Mouse (Mus musculus) CH12.LX (cell line): ENCODE results near the gene Sec24d. TPM values are rescaled to one million over a fixed set of nuclear protein-coding genes. Genes with fewer than 3 reads are reported as not detected.
A peak's percentile ranks its signal among the peaks of the same experiment; 100 is the strongest.

Experiments
- DNase-seq: peaks from one replicate; pipeline ENCODE4 v3.0.0-alpha.2; 2013; ENCODE audit errors: extremely low read depth
- H3K27ac ChIP-seq: 2 replicates; pipeline ENCODE4 v1.5.1; 2012; ENCODE audit warnings: low read depth, mild to moderate bottlenecking, control low read depth, moderate library complexity; ENCODE audit not compliant: insufficient read depth
- H3K27me3 ChIP-seq: replicated peaks from 2 replicates; pipeline ENCODE3; 2012; ENCODE audit warnings: inconsistent platforms
- H3K36me3 ChIP-seq, 2 experiments: replicated peaks in 1 of 2; 2 replicates each; pipeline versions ENCODE3 to v1.6.1; 2012; ENCODE audit warnings: inconsistent platforms in 1 of 2, low read length in 1 of 2, mild to moderate bottlenecking in 1 of 2, mixed read lengths in 1 of 2, moderate library complexity in 1 of 2; ENCODE audit not compliant: control insufficient read depth in 1 of 2, insufficient read depth in 1 of 2
- H3K4me1 ChIP-seq, 2 experiments: 2 replicates each; pipeline ENCODE4 v1.6.1; 2012; ENCODE audit warnings: inconsistent platforms in 1 of 2, moderate library complexity in 1 of 2; ENCODE audit not compliant: insufficient read depth in 2 of 2, control insufficient read depth in 1 of 2
- H3K4me2 ChIP-seq: 2 replicates; pipeline ENCODE4 v1.6.1; 2012; ENCODE audit warnings: low read depth, mild to moderate bottlenecking, control low read depth; ENCODE audit not compliant: poor library complexity, insufficient read depth, severe bottlenecking
- H3K4me3 ChIP-seq, 3 experiments: fragments of 150-350 bp in 1 of 3; sonication (generic) in 1 of 3; replicated peaks in 1 of 3; 2 replicates each; pipeline versions ENCODE3 to v1.5.1; 2011 to 2012; ENCODE audit warnings: low read depth in 2 of 3, low read length in 2 of 3, mild to moderate bottlenecking in 2 of 3, moderate library complexity in 2 of 3, control low read depth in 1 of 3, improper control_type of control experiment in 1 of 3, inconsistent platforms in 1 of 3, mixed read lengths in 1 of 3; ENCODE audit not compliant: poor library complexity in 1 of 3
- H3K79me2 ChIP-seq: replicated peaks from 2 replicates; pipeline ENCODE4 v1.6.1; 2012; ENCODE audit warnings: mild to moderate bottlenecking, moderate library complexity; ENCODE audit not compliant: control insufficient read depth, poor library complexity, insufficient read depth, severe bottlenecking; ENCODE audit errors: extremely low read depth
- H3K9ac ChIP-seq: 2 replicates; pipeline ENCODE4 v1.6.1; 2012; ENCODE audit warnings: low read depth, mild to moderate bottlenecking, control low read depth, moderate library complexity; ENCODE audit not compliant: insufficient read depth
- H3K9me3 ChIP-seq: replicated peaks from 2 replicates; pipeline ENCODE3; 2012; ENCODE audit warnings: low read length, inconsistent platforms, mixed read lengths
- BHLHE40 ChIP-seq: IDR thresholded peaks from 2 replicates; pipeline ENCODE4 v1.6.1; 2011; ENCODE audit warnings: mild to moderate bottlenecking, low read depth, low read length, improper control_type of control experiment
- CHD1 ChIP-seq: IDR thresholded peaks from 2 replicates; pipeline ENCODE4 v1.6.1; 2012; ENCODE audit warnings: low read depth, low read length, improper control_type of control experiment, inconsistent platforms
- CHD2 ChIP-seq: IDR thresholded peaks from 2 replicates; pipeline ENCODE4 v1.6.1; 2011; ENCODE audit warnings: low read length, improper control_type of control experiment
- CTCF ChIP-seq, 2 experiments: IDR thresholded peaks in 1 of 2; conservative IDR thresholded peaks in 1 of 2; 2 replicates each; pipeline ENCODE4 v1.5.1; 2011 to 2012; ENCODE audit warnings: low read depth in 2 of 2, low read length in 2 of 2, improper control_type of control experiment in 1 of 2, inconsistent platforms in 1 of 2, mild to moderate bottlenecking in 1 of 2, moderate library complexity in 1 of 2
- E2F4 ChIP-seq: IDR thresholded peaks from 2 replicates; pipeline ENCODE4 v1.6.1; 2011; ENCODE audit warnings: low read depth, low read length, improper control_type of control experiment; ENCODE audit not compliant: insufficient replicate concordance
- ELF1 ChIP-seq: IDR thresholded peaks from 2 replicates; pipeline ENCODE4 v1.6.1; 2014; ENCODE audit warnings: low read depth, mild to moderate bottlenecking, inconsistent platforms, low read length, improper control_type of control experiment
- EP300 ChIP-seq: IDR thresholded peaks from 2 replicates; pipeline ENCODE4 v1.6.1; 2011; ENCODE audit warnings: low read length, improper control_type of control experiment
- HCFC1 ChIP-seq: IDR thresholded peaks from 2 replicates; pipeline ENCODE4 v1.6.1; 2012; ENCODE audit warnings: low read depth, mild to moderate bottlenecking, inconsistent platforms, low read length, improper control_type of control experiment
- IRF4 ChIP-seq: IDR thresholded peaks from 2 replicates; pipeline ENCODE4 v1.6.1; 2014; ENCODE audit warnings: low read depth, mild to moderate bottlenecking, inconsistent platforms, low read length, improper control_type of control experiment
- JUND ChIP-seq: conservative IDR thresholded peaks from 2 replicates; pipeline ENCODE4 v1.6.1; 2011; ENCODE audit warnings: low read depth, low read length, improper control_type of control experiment
- KAT2A ChIP-seq: IDR thresholded peaks from 2 replicates; pipeline ENCODE4 v1.6.1; 2012; ENCODE audit warnings: low read length, improper control_type of control experiment, inconsistent platforms; ENCODE audit not compliant: insufficient replicate concordance
- MAFK ChIP-seq: IDR thresholded peaks from 2 replicates; pipeline ENCODE4 v1.6.1; 2011; ENCODE audit warnings: low read length, improper control_type of control experiment; ENCODE audit not compliant: insufficient replicate concordance
- MAX ChIP-seq: IDR thresholded peaks from 2 replicates; pipeline ENCODE4 v1.6.1; 2011; ENCODE audit warnings: low read length, improper control_type of control experiment
- MAZ ChIP-seq: IDR thresholded peaks from 2 replicates; pipeline ENCODE4 v1.6.1; 2012; ENCODE audit warnings: low read depth, mild to moderate bottlenecking, inconsistent platforms, low read length, improper control_type of control experiment, moderate library complexity
- MEF2A ChIP-seq: IDR thresholded peaks from 2 replicates; pipeline ENCODE4 v1.6.1; 2014; ENCODE audit warnings: low read depth, mild to moderate bottlenecking, inconsistent platforms, low read length, improper control_type of control experiment, borderline replicate concordance
- MXI1 ChIP-seq: IDR thresholded peaks from 2 replicates; pipeline ENCODE4 v1.6.1; 2011; ENCODE audit warnings: mild to moderate bottlenecking, low read depth, low read length, improper control_type of control experiment
- MYC ChIP-seq: IDR thresholded peaks from 2 replicates; pipeline ENCODE4 v1.6.1; 2011; ENCODE audit warnings: low read depth, mild to moderate bottlenecking, improper control_type of control experiment, low read length
- NELFE ChIP-seq: IDR thresholded peaks from 2 replicates; pipeline ENCODE4 v1.6.1; 2011; ENCODE audit warnings: low read depth, low read length, improper control_type of control experiment
- NRF1 ChIP-seq: IDR thresholded peaks from 2 replicates; pipeline ENCODE4 v1.6.1; 2014; ENCODE audit warnings: low read depth, mild to moderate bottlenecking, inconsistent platforms, low read length, improper control_type of control experiment, moderate library complexity
- PAX5 ChIP-seq: IDR thresholded peaks from 2 replicates; pipeline ENCODE4 v1.6.1; 2012; ENCODE audit warnings: low read length, inconsistent platforms, mixed read lengths
- POLR2A ChIP-seq: IDR thresholded peaks from 2 replicates; pipeline ENCODE4 v1.6.1; 2011; ENCODE audit warnings: low read depth, mild to moderate bottlenecking, improper control_type of control experiment, low read length
- POLR2AphosphoS2 ChIP-seq: IDR thresholded peaks from 2 replicates; pipeline ENCODE4 v1.6.1; 2011; ENCODE audit warnings: low read depth, low read length, improper control_type of control experiment
- RAD21 ChIP-seq: IDR thresholded peaks from 2 replicates; pipeline ENCODE4 v1.6.1; 2011; ENCODE audit warnings: low read depth, mild to moderate bottlenecking, low read length, improper control_type of control experiment, moderate library complexity
- SIN3A ChIP-seq: IDR thresholded peaks from 2 replicates; pipeline ENCODE4 v1.6.1; 2012; ENCODE audit warnings: low read length, improper control_type of control experiment, inconsistent platforms
- SMC3 ChIP-seq: IDR thresholded peaks from 2 replicates; pipeline ENCODE4 v1.6.1; 2011; ENCODE audit warnings: low read depth, low read length, improper control_type of control experiment
- TBP ChIP-seq: conservative IDR thresholded peaks from 2 replicates; pipeline ENCODE4 v1.6.1; 2011; ENCODE audit warnings: low read depth, low read length, improper control_type of control experiment
- TCF12 ChIP-seq: IDR thresholded peaks from 2 replicates; pipeline ENCODE4 v1.6.1; 2014; ENCODE audit warnings: low read depth, mild to moderate bottlenecking, inconsistent platforms, low read length, improper control_type of control experiment
- UBTF ChIP-seq: IDR thresholded peaks from 2 replicates; pipeline ENCODE4 v1.6.1; 2012; ENCODE audit warnings: low read depth, mild to moderate bottlenecking, inconsistent platforms, low read length, improper control_type of control experiment, moderate library complexity
- USF1 ChIP-seq: IDR thresholded peaks from 2 replicates; pipeline ENCODE4 v1.6.1; 2014; ENCODE audit warnings: low read depth, mild to moderate bottlenecking, inconsistent platforms, low read length, improper control_type of control experiment
- USF2 ChIP-seq: conservative IDR thresholded peaks from 2 replicates; pipeline ENCODE4 v1.6.1; 2011; ENCODE audit warnings: low read depth, low read length, improper control_type of control experiment
- ZC3H11A ChIP-seq: IDR thresholded peaks from 2 replicates; pipeline ENCODE4 v1.6.1; 2012; ENCODE audit warnings: low read depth, mild to moderate bottlenecking, inconsistent platforms, low read length, improper control_type of control experiment
- ZKSCAN1 ChIP-seq: IDR thresholded peaks from 2 replicates; pipeline ENCODE4 v1.6.1; 2012; ENCODE audit warnings: low read depth, inconsistent platforms, low read length, improper control_type of control experiment, borderline replicate concordance
- ZMIZ1 ChIP-seq: IDR thresholded peaks from 2 replicates; pipeline ENCODE4 v1.6.1; 2012; ENCODE audit warnings: low read depth, mild to moderate bottlenecking, inconsistent platforms, low read length, improper control_type of control experiment
- dilution Hi-C: fragments of 300-500 bp; cut with MboI; formaldehyde crosslinking; loops from 2 replicates; pipeline ENCODE4 v1.14.3; 2020; ENCODE audit warnings: low sequenced_read_pairs; ENCODE audit not compliant: extremely low pct_unique_long_range_greater_than_20kb, extremely low pct_ligation_motif_present
- in situ Hi-C: fragments of 300-500 bp; cut with MboI; formaldehyde crosslinking; loops from 3 replicates; pipeline ENCODE4 v1.14.3; 2019; ENCODE audit warnings: low sequenced_read_pairs, low pct_ligation_motif_present, low pct_unique_long_range_greater_than_20kb, mixed read lengths
- polyA plus RNA-seq: library from polyadenylated mRNA; unstranded; fragments of >175 nt; gene quantifications from 2 replicates; pipeline ENCODE4 v1.2.1, GENCODE M21; 2012; ENCODE audit warnings: low read depth; ENCODE audit not compliant: insufficient read length
- total RNA-seq, 2 experiments: library from RNA; depleted of rRNA; stranded (reverse); fragments of 300-350 nt in 1 of 2; fragments of >200 nt in 1 of 2; gene quantifications; 2 replicates each; pipeline ENCODE4 v1.2.3; 2012 to 2014

The Sec24d gene
- total and polyA plus RNA-seq, 3 experiments: 33.1 to 51.4 (median 45.8) TPM

DNA sequence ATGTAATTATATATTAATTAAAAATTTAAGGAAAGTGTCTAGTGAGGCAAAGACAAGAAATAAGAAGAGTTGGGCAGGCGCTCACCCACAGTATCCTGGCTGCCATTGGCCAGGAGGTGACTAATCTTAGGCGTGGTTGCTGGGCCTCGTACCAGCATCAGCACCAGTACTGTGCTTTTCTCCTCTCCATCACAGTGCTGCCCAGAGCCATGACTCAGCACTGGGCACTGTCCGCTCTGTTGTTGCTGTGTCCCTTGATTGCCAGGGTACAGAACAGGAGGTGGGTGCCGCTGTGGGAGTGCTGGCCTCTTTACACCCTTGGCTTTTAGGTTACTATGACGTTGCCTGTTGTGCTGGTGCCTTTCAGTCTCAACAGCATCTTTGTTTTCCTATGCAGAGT, 54.4 kb downstream of the Sec24d start:
- in situ Hi-C loops (loop anchor here (5.0 to 10.0 kb wide), 2 partner anchors 87 to 149 kb away; partner anchors contain the start of gene Synpo2), dilution Hi-C loops (no loop called here)
- H3K4me1 ChIP-seq: peaks cover 3 to 19% of the 10 kb centered on the region in 2 experiments; a peak in 3 of 4 replicates
- DNase-seq: no peak
- no peak overlapping the region for H3K4me3 ChIP-seq
- no peaks in the 10 kb centered on the region; the same call in 1 of the 2 replicates for H3K79me2 ChIP-seq
- no peak overlapping the region for H3K9ac ChIP-seq
- no peaks in the 10 kb centered on the region for H3K27me3 ChIP-seq
- no peak for TF ChIP-seq MEF2A
- no peak for TF ChIP-seq TCF12
- no peak for TF ChIP-seq RAD21
- TF ChIP-seq ZMIZ1: no peak
- TF ChIP-seq TBP: no peak
- no peak for TF ChIP-seq CHD1
- TF ChIP-seq ZKSCAN1: no peak
- no peak for TF ChIP-seq E2F4
- no peak for TF ChIP-seq ELF1
- no peak overlapping the region for H3K4me2 ChIP-seq
- H3K9me3 ChIP-seq: no peaks in the 10 kb centered on the region
- no peak overlapping the region for H3K27ac ChIP-seq
- peaks cover 10 to 47% of the 10 kb centered on the region in 2 experiments for H3K36me3 ChIP-seq

DNA sequence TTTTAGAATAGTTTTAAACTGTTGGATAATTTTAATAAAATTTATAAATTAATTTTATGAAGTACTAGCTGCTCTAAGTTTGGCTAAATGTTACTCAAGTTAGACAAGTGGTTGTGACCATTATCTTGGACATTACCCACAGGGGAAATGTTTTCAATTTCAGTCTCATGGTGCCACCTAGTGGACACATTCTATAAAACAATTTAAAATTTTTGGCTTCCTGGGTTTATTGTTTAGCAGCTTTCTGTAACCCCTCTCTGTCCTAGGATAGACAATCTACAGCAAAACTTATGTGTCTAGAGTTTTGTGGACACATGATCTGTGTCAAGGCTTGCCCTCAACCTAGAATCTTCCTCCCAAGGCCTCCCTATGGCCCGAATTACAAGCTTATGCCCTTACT, 54.9 kb downstream of the Sec24d start:
- dilution Hi-C loops: no loop called here
- DNase-seq: peak; percentile 53
- Histone ChIP-seq H3K27ac (no peak overlapping the region), H3K4me2 (no peak overlapping the region), H3K4me3 (no peak overlapping the region), H3K4me1 (peaks cover 3 to 19% of the 10 kb centered on the region in 2 experiments; a peak in 3 of 4 replicates), H3K79me2 (no peaks in the 10 kb centered on the region; the same call in 1 of the 2 replicates), H3K36me3 (peaks cover 10 to 45% of the 10 kb centered on the region in 2 experiments), H3K9me3 (no peaks in the 10 kb centered on the region), H3K9ac (no peak overlapping the region), H3K27me3 (no peaks in the 10 kb centered on the region)
- in situ Hi-C loops: loop anchor here (5.0 to 10.0 kb wide), 2 partner anchors 87 to 150 kb away; partner anchors contain the start of gene Synpo2
- no peak for TF ChIP-seq SIN3A
- TF ChIP-seq USF2: no peak
- no peak for TF ChIP-seq BHLHE40
- TF ChIP-seq ZC3H11A: peak; percentile 61
- TF ChIP-seq UBTF: no peak
- TF ChIP-seq KAT2A: no peak
- no peak for TF ChIP-seq E2F4
- TF ChIP-seq JUND: peak; percentile 48; the same call in 1 of the 2 replicates
- no peak for TF ChIP-seq HCFC1
- TF ChIP-seq CHD1: no peak
- TF ChIP-seq MYC: 0 out of 2 replicates have a peak, but pooled peaks have one; percentile 29
- no peak for TF ChIP-seq CHD2
- TF ChIP-seq RAD21: peak; percentile 90
- TF ChIP-seq POLR2A: no peak
- TF ChIP-seq ZKSCAN1: no peak
- TF ChIP-seq POLR2AphosphoS2: no peak
- no peak for TF ChIP-seq MEF2A
- no peak for TF ChIP-seq EP300
- TF ChIP-seq CTCF (conservative IDR thresholded peaks at IDR 0.05 in 1 of 2, IDR thresholded peaks at IDR 0.05 in 1 of 2; ENCODE audit: low read depth in 2 of 2, low read length in 2 of 2): peak in 1 of 2 experiments; percentile 85; a peak in 2 of 4 replicates
- TF ChIP-seq MAFK: no peak
- no peak for TF ChIP-seq MAZ
- TF ChIP-seq IRF4: no peak
- no peak for TF ChIP-seq PAX5
- TF ChIP-seq MAX: no peak
- no peak for TF ChIP-seq MXI1
- no peak for TF ChIP-seq TBP
- peak; percentile 86 for TF ChIP-seq SMC3
- TF ChIP-seq ZMIZ1: no peak
- no peak for TF ChIP-seq TCF12
- TF ChIP-seq USF1: no peak
- no peak for TF ChIP-seq NRF1
- TF ChIP-seq NELFE: no peak
